Mouse (Mus musculus) intestine, embryonic 16.5 days (tissue): ENCODE measurements at regions not wholly inside any gene's neighbourhood (a gene's known extent, or its start where the extent isn't known, plus 50 kb on each side); places are given as distances from the start of the nearest gene placed in this dataset.
A peak's percentile ranks its signal among the peaks of the same experiment; 100 is the strongest.

Source experiments
- ATAC-seq: fragments of 200-750 bp; cut with Nextera tagmentation; 2 replicates; pipeline ENCODE4 v1.8.0; 2017; ENCODE audit warnings: moderate TSS enrichment, moderate library complexity
- H3K27ac ChIP-seq: fragments of 300-500 bp; sonication (generic); 2 replicates; pipeline ENCODE4 v1.5.1; 2014; ENCODE audit warnings: mild to moderate bottlenecking, low read length
- H3K27me3 ChIP-seq: fragments of 300-500 bp; sonication (generic); replicated peaks from 2 replicates; pipeline ENCODE4 v1.6.1; 2014; ENCODE audit warnings: low read length, control low read depth, mixed read lengths; ENCODE audit not compliant: control insufficient read depth, insufficient read depth
- H3K36me3 ChIP-seq: fragments of 300-500 bp; sonication (generic); 2 replicates; pipeline ENCODE4 v1.6.1; 2014; ENCODE audit warnings: low read length, control low read depth; ENCODE audit not compliant: control insufficient read depth, insufficient read depth
- H3K4me1 ChIP-seq: fragments of 300-500 bp; sonication (generic); 2 replicates; pipeline ENCODE4 v1.6.1; 2014; ENCODE audit warnings: low read length, control low read depth, mixed read lengths; ENCODE audit not compliant: control insufficient read depth, insufficient read depth
- H3K4me2 ChIP-seq: fragments of 300-500 bp; sonication (generic); 2 replicates; pipeline ENCODE4 v1.6.1; 2014; ENCODE audit warnings: low read depth, low read length, control low read depth
- H3K4me3 ChIP-seq: fragments of 300-500 bp; sonication (generic); 2 replicates; pipeline ENCODE4 v1.5.1; 2014; ENCODE audit warnings: mild to moderate bottlenecking, low read length
- H3K9ac ChIP-seq: fragments of 300-500 bp; sonication (generic); 2 replicates; pipeline ENCODE4 v1.6.1; 2014; ENCODE audit warnings: low read depth, low read length
- H3K9me3 ChIP-seq: fragments of 300-500 bp; sonication (generic); 2 replicates; pipeline ENCODE4 v1.6.1; 2016; ENCODE audit warnings: low read length, control low read depth; ENCODE audit not compliant: control insufficient read depth
- WGBS: fragments of 180-500 bp; shearing (Covaris S2); extraction: QIAGEN DNeasy Blood & Tissue Kit; methylation state at CpG from one replicate; pipeline ENCODE4 v1.1.7; 2014; 5-methylcytosine and 5-hydroxymethylcytosine counted together

GRCm38 (mm10) chr6:49943087-49943486, 120.6 kb downstream of the Npy start:
- no peaks in the 10 kb centered on the region for H3K27me3 ChIP-seq
- no peak for ATAC-seq
- 79% methylated on average over 9 of the region's 9 CpGs for whole genome bisulfite sequencing

GRCm38 (mm10) chr6:49958891-49959290, 136.4 kb downstream of the Npy start:
- H3K27me3 ChIP-seq, result no peaks in the 10 kb centered on the region
- H3K4me3 ChIP-seq, result no peak overlapping the region
- H3K27ac ChIP-seq, result no peak overlapping the region
- no peaks in the 10 kb centered on the region for H3K36me3 ChIP-seq
- 87% methylated on average over 8 of the region's 8 CpGs for WGBS
- no peak overlapping the region for H3K9ac ChIP-seq
- no peak for ATAC-seq
- no peak overlapping the region for H3K4me2 ChIP-seq
- H3K4me1 ChIP-seq, result no peaks in the 10 kb centered on the region
- H3K9me3 ChIP-seq, result no peaks in the 10 kb centered on the region

More at GRCm38 (mm10) chr6:49943087-49943486, 120.6 kb downstream of the Npy start:
- Histone ChIP-seq H3K4me3 (no peak overlapping the region), H3K9ac (no peak overlapping the region), H3K4me1 (no peaks in the 10 kb centered on the region), H3K27ac (no peak overlapping the region), H3K4me2 (no peak overlapping the region), H3K36me3 (no peaks in the 10 kb centered on the region), H3K9me3 (no peaks in the 10 kb centered on the region)

GRCm38 (mm10) chr6:49961166-49961565, 138.7 kb downstream of the Npy start:
- WGBS, result 78% methylated on average over 4 of the region's 4 CpGs
- no peaks in the 10 kb centered on the region for H3K4me1 ChIP-seq
- no peaks in the 10 kb centered on the region for H3K27me3 ChIP-seq
- no peak overlapping the region for H3K27ac ChIP-seq
- H3K4me2 ChIP-seq, result no peak overlapping the region
- H3K36me3 ChIP-seq, result no peaks in the 10 kb centered on the region
- H3K9me3 ChIP-seq, result no peaks in the 10 kb centered on the region
- no peak overlapping the region for H3K4me3 ChIP-seq
- no peak overlapping the region for H3K9ac ChIP-seq
- ATAC-seq, result no peak

GRCm38 (mm10) chr6:49965944-49966545, 143.5 kb downstream of the Npy start:
- no peak overlapping the region for H3K27ac ChIP-seq
- 86% methylated on average over 5 of the region's 5 CpGs for WGBS

GRCm38 (mm10) chr6:49966555-49966954, 143.5 kb upstream of the Mpp6 start:
- Histone ChIP-seq H3K4me3 (no peak overlapping the region), H3K4me1 (no peaks in the 10 kb centered on the region), H3K36me3 (no peaks in the 10 kb centered on the region), H3K27me3 (no peaks in the 10 kb centered on the region), H3K4me2 (no peak overlapping the region), H3K9me3 (no peaks in the 10 kb centered on the region), H3K9ac (no peak overlapping the region), H3K27ac (no peak overlapping the region)
- WGBS, result 80% methylated on average over 3 of the region's 3 CpGs
- ATAC-seq, result no peak

More at GRCm38 (mm10) chr6:49965944-49966545, 143.5 kb downstream of the Npy start:
- H3K4me1 ChIP-seq, result no peaks in the 10 kb centered on the region
- no peaks in the 10 kb centered on the region for H3K36me3 ChIP-seq
- no peak overlapping the region for H3K4me3 ChIP-seq
- H3K9me3 ChIP-seq, result no peaks in the 10 kb centered on the region
- no peak overlapping the region for H3K4me2 ChIP-seq
- no peak for ATAC-seq
- H3K9ac ChIP-seq, result no peak overlapping the region
- H3K27me3 ChIP-seq, result no peaks in the 10 kb centered on the region

GRCm38 (mm10) chr6:49973258-49973865, 136.7 kb upstream of the Mpp6 start:
- Histone ChIP-seq H3K4me1 (no peaks in the 10 kb centered on the region), H3K9ac (no peak overlapping the region), H3K27me3 (no peaks in the 10 kb centered on the region), H3K36me3 (no peaks in the 10 kb centered on the region), H3K4me3 (no peak overlapping the region), H3K9me3 (no peaks in the 10 kb centered on the region), H3K27ac (no peak overlapping the region), H3K4me2 (no peak overlapping the region)
- WGBS, result 59% methylated on average over 7 of the region's 7 CpGs
- no peak for ATAC-seq

GRCm38 (mm10) chr6:49977783-49978182, 132.3 kb upstream of the Mpp6 start:
- no peak overlapping the region for H3K9ac ChIP-seq
- no peaks in the 10 kb centered on the region for H3K4me1 ChIP-seq
- H3K27ac ChIP-seq, result no peak overlapping the region
- no peak overlapping the region for H3K4me2 ChIP-seq
- no peaks in the 10 kb centered on the region for H3K36me3 ChIP-seq
- 67% methylated on average over 11 of the region's 11 CpGs for WGBS
- no peak for ATAC-seq
- H3K4me3 ChIP-seq, result no peak overlapping the region
- H3K9me3 ChIP-seq, result no peaks in the 10 kb centered on the region
- H3K27me3 ChIP-seq, result no peaks in the 10 kb centered on the region

GRCm38 (mm10) chr6:49983740-49984139, 126.3 kb upstream of the Mpp6 start:
- WGBS, result 68% methylated on average over 4 of the region's 4 CpGs
- Histone ChIP-seq H3K4me1 (peaks cover 4% of the 10 kb centered on the region; the same call in 1 of the 2 replicates), H3K36me3 (no peaks in the 10 kb centered on the region), H3K4me2 (no peak overlapping the region), H3K4me3 (no peak overlapping the region), H3K27me3 (no peaks in the 10 kb centered on the region), H3K27ac (no peak overlapping the region), H3K9me3 (no peaks in the 10 kb centered on the region), H3K9ac (no peak overlapping the region)
- no peak for ATAC-seq

- H3K27me3 ChIP-seq, result no peaks in the 10 kb centered on the region
- no peaks in the 10 kb centered on the region for H3K9me3 ChIP-seq
- H3K9ac ChIP-seq, result no peak overlapping the region
- peak; percentile 93 for ATAC-seq
- H3K4me3 ChIP-seq, result no peak overlapping the region
- H3K27ac ChIP-seq, result no peak overlapping the region
- H3K36me3 ChIP-seq, result no peaks in the 10 kb centered on the region
- peaks cover 4% of the 10 kb centered on the region; the same call in 1 of the 2 replicates for H3K4me1 ChIP-seq
- WGBS, result 10% methylated on average over 6 of the region's 6 CpGs
- no peak overlapping the region for H3K4me2 ChIP-seq
These were observed 124.9 kb upstream of the Mpp6 start for GRCm38 (mm10) chr6:49985127-49985526.
